ENCODE assay signal across 16 mouse cellular contexts in genomic region chr11:86662986-86663895, GRCm38 (mm10). TPM values are rescaled to one million over a fixed set of nuclear protein-coding genes. Genes with fewer than 3 reads are reported as not detected.
A peak's percentile ranks its signal among the peaks of the same experiment; 100 is the strongest.
DNase-seq lines count a peak whose midpoint lies in the region; ATAC-seq and TF ChIP-seq lines count a peak whose summit lies in the region.
"Had no signal": no experiment of that assay in that cellular context is flagged by ENCODE, and none has a peak within 500 bp of the region (broad histone marks: within the 10 kb centered on the region; RNA-seq: fewer than 3 reads in every experiment).

No protein-coding gene starts in this region.

- H3K27ac ChIP-seq in heart, embryonic 13.5 days (replicated peaks) = no peak overlapping the region
- H3K27ac ChIP-seq in liver, embryonic 11.5 days (ENCODE audit: low read depth, low read length) = peak overlapping the region; percentile 87
- H3K27ac ChIP-seq in spleen, adult 2 months (ENCODE audit: insufficient read depth, low read length) = peak overlapping the region; percentile 51
- no peak overlapping the region for H3K27ac ChIP-seq in gastrocnemius, adult 2 months
- H3K27ac ChIP-seq: embryonic facial prominence, embryonic 15.5 days had no signal

- DNase-seq in heart, postnatal 14 days = no peak
- DNase-seq in c-Kit-negative CD71-positive TER-119-positive erythroid progenitor cells, embryonic 14.5 days (ENCODE audit: low read depth, low spot score) = peak; percentile 77
- DNase-seq in liver, embryonic 11.5 days (ENCODE audit: low spot score) = no peak
- no peak for DNase-seq in spleen, adult 2 months (ENCODE audit: low read depth in 1 of 2, low spot score in 2 of 2)
- no peak for DNase-seq in right cerebral cortex, adult 18-20 months
- DNase-seq in gastrocnemius, adult 2 months = no peak
- no peak for DNase-seq in yolk sac, embryonic 10.5 days (ENCODE audit: low spot score)
- DNase-seq: adrenal gland, adult 8-10 months; cerebellum, adult 9-10 months; kidney, postnatal 25 days; lung, embryonic 14.5 days; thymus, postnatal 25 days had no signal

- H3K4me3 ChIP-seq in heart, embryonic 13.5 days = no peak overlapping the region
- no peak overlapping the region for H3K4me3 ChIP-seq in liver, embryonic 11.5 days (ENCODE audit: low read depth, low read length)
- no peak overlapping the region for H3K4me3 ChIP-seq in spleen, adult 2 months (ENCODE audit: extremely low read depth, insufficient read depth, insufficient read length)
- no peak overlapping the region for H3K4me3 ChIP-seq in gastrocnemius, adult 2 months
- H3K4me3 ChIP-seq: embryonic facial prominence, embryonic 15.5 days had no signal

- 75% methylated on average over 8 of the region's 8 CpGs for WGBS in heart, embryonic 13.5 days
- 55% methylated on average over 8 of the region's 8 CpGs for WGBS in liver, embryonic 11.5 days
- 83% methylated on average over 8 of the region's 8 CpGs for WGBS in spleen, adult 2 months

- H3K27me3 ChIP-seq in heart, embryonic 13.5 days (replicated peaks) = no peaks in the 10 kb centered on the region
- no peaks in the 10 kb centered on the region for H3K27me3 ChIP-seq in liver, embryonic 11.5 days (replicated peaks; ENCODE audit: control insufficient read depth, insufficient read depth, low read length)
- no peaks in the 10 kb centered on the region for H3K27me3 ChIP-seq in spleen, adult 2 months (ENCODE audit: control insufficient read depth, insufficient read depth, low read length)
- H3K27me3 ChIP-seq: embryonic facial prominence, embryonic 15.5 days had no signal

- no peak for TF ChIP-seq CTCF in spleen, adult 2 months (IDR thresholded peaks at IDR 0.05; ENCODE audit: extremely low read depth, insufficient read depth, insufficient read length, insufficient replicate concordance)
- TF ChIP-seq CTCF in gastrocnemius, adult 2 months (IDR thresholded peaks at IDR 0.05) = no peak

- H3K36me3 ChIP-seq in heart, embryonic 13.5 days = peaks cover 52% of the 10 kb centered on the region
- H3K36me3 ChIP-seq in liver, embryonic 11.5 days (ENCODE audit: control insufficient read depth, insufficient read depth, low read length) = peaks cover 5% of the 10 kb centered on the region
- H3K36me3 ChIP-seq in spleen, adult 2 months (ENCODE audit: control insufficient read depth, insufficient read depth, low read length) = peaks cover 20% of the 10 kb centered on the region

- no peak for TF ChIP-seq POLR2A in spleen, adult 2 months (IDR thresholded peaks at IDR 0.05; ENCODE audit: low read depth, low read length)

- intact Hi-C loops in heart, postnatal 14 days (cut with DNase I) = no loop called here
- intact Hi-C loops in gastrocnemius, adult 2 months (cut with DNase I) = no loop called here

- H3K4me2 ChIP-seq in heart, embryonic 13.5 days = no peak overlapping the region
- H3K4me2 ChIP-seq in liver, embryonic 11.5 days = peak overlapping the region; percentile 53
- H3K4me2 ChIP-seq: embryonic facial prominence, embryonic 15.5 days; lung, embryonic 14.5 days had no signal

- 0 out of 2 replicates have a peak overlapping the region, but pooled peaks have one; percentile 24 for H3K9ac ChIP-seq in heart, embryonic 13.5 days
- no peak overlapping the region for H3K9ac ChIP-seq in liver, embryonic 11.5 days (ENCODE audit: low read depth, low read length)
- H3K9ac ChIP-seq: embryonic facial prominence, embryonic 15.5 days; lung, embryonic 14.5 days had no signal

- no peak for ATAC-seq in heart, embryonic 13.5 days (ENCODE audit: extremely low read depth, insufficient number of reproducible peaks, low FRiP score, low TSS enrichment)
- peak; percentile 96 for ATAC-seq in liver, embryonic 11.5 days (replicated peaks; ENCODE audit: low FRiP score)
- ATAC-seq: forebrain, embryonic 16.5 days; midbrain, embryonic 16.5 days had no signal

- 0 out of 2 replicates have a peak, but pooled peaks cover 3% of the 10 kb centered on the region for H3K4me1 ChIP-seq in heart, embryonic 13.5 days
- peaks cover 33% of the 10 kb centered on the region for H3K4me1 ChIP-seq in liver, embryonic 11.5 days (replicated peaks; ENCODE audit: control insufficient read depth, insufficient read depth, low read length)
- no peaks in the 10 kb centered on the region for H3K4me1 ChIP-seq in spleen, adult 2 months (ENCODE audit: control insufficient read depth, insufficient read depth, insufficient read length)
- H3K4me1 ChIP-seq: embryonic facial prominence, embryonic 15.5 days had no signal

- H3K9me3 ChIP-seq in heart, embryonic 13.5 days = no peaks in the 10 kb centered on the region
- no peaks in the 10 kb centered on the region for H3K9me3 ChIP-seq in liver, embryonic 11.5 days (ENCODE audit: control insufficient read depth, low read length)
- H3K9me3 ChIP-seq: embryonic facial prominence, embryonic 15.5 days had no signal

RNA-seq across cellular contexts. Expression of gene Vmp1, which starts 20.4 kb away (rescaled TPM):
- 85.3 and 93.2 TPM in 2 replicates for polyA plus RNA-seq in heart, embryonic 13.5 days (2015; fragmentation: Nextera tagmentation; extraction: Ambion mirVana)
- total RNA-seq in heart, postnatal 14 days (2021) = 10 to 100 TPM; 55.3 to 59.2 TPM
- polyA plus RNA-seq in liver, embryonic 11.5 days (2014; fragmentation: Nextera tagmentation; extraction: Ambion mirVana) = 112 and 130 TPM in 2 replicates
- polyA plus RNA-seq in spleen, adult 2 months (2012; rRNA removed) = 30.0 and 30.7 TPM in 2 replicates
- 100 to 1,000 TPM in 1 of 2 experiments, 10 to 100 TPM in 1; 84.0 to 115 TPM for total RNA-seq in gastrocnemius, adult 2 months (2021)

RNA-seq across cellular contexts. Expression of gene Ptrh2, which starts 20.5 kb away (rescaled TPM):
- polyA plus RNA-seq in heart, embryonic 13.5 days (2015; fragmentation: Nextera tagmentation; extraction: Ambion mirVana) = 20.5 and 22.6 TPM in 2 replicates
- total RNA-seq in heart, postnatal 14 days (2021) = 1 to 10 TPM; 7.0 to 7.2 TPM
- 39.6 and 40.5 TPM in 2 replicates for polyA plus RNA-seq in liver, embryonic 11.5 days (2014; fragmentation: Nextera tagmentation; extraction: Ambion mirVana)
- polyA plus RNA-seq in spleen, adult 2 months (2012; rRNA removed) = 2.0 and 2.5 TPM in 2 replicates
- 1 to 10 TPM; 6.0 to 7.9 TPM for total RNA-seq in gastrocnemius, adult 2 months (2021)

Comparison
In these comparisons a context has a peak if more than half of its experiments do, and no peak if none do; other contexts are left out.
1. H3K27ac ChIP-seq: peak in liver, embryonic 11.5 days (single experiment) and spleen, adult 2 months (single experiment); none in heart, embryonic 13.5 days (single experiment) and gastrocnemius, adult 2 months (single experiment).